Mouse (Mus musculus) small intestine, adult 2 months (tissue): Measurements from ENCODE around the gene Oit3. TPM values are rescaled to one million over a fixed set of nuclear protein-coding genes. Genes with fewer than 3 reads are reported as not detected.
"Not testable (repeated sequence)": the region's sequence is repeated elsewhere in the genome, so short reads cannot be mapped to it uniquely, and the experiment has no call there.

ENCODE experiments used
- H3K27ac ChIP-seq: fragments of 200-500 bp; 2 replicates; pipeline ENCODE4 v1.5.1; 2012; ENCODE audit warnings: low read depth, low read length, control low read depth, inconsistent platforms; ENCODE audit not compliant: insufficient read depth
- H3K27me3 ChIP-seq: fragments of 200-500 bp; 2 replicates; pipeline ENCODE4 v1.6.1; 2012; ENCODE audit warnings: mild to moderate bottlenecking, moderate library complexity, low read length, inconsistent platforms; ENCODE audit not compliant: control insufficient read depth, insufficient read depth
- H3K36me3 ChIP-seq: fragments of 200-500 bp; 2 replicates; pipeline ENCODE4 v1.6.1; 2012; ENCODE audit warnings: mild to moderate bottlenecking, low read length, control low read depth, inconsistent platforms; ENCODE audit not compliant: control insufficient read depth, insufficient read depth
- H3K4me1 ChIP-seq: fragments of 200-500 bp; 2 replicates; pipeline ENCODE4 v1.6.1; 2012; ENCODE audit warnings: low read length, inconsistent platforms, mixed read lengths; ENCODE audit not compliant: control insufficient read depth, insufficient read depth, insufficient read length
- H3K4me3 ChIP-seq: fragments of 200-500 bp; 2 replicates; pipeline ENCODE4 v1.5.1; 2012; ENCODE audit warnings: low read depth, mild to moderate bottlenecking, control low read depth, inconsistent platforms, low read length, moderate library complexity
- CTCF ChIP-seq: fragments of 200-500 bp; IDR thresholded peaks from 2 replicates; pipeline ENCODE4 v1.5.1; 2012; ENCODE audit warnings: low read depth, mild to moderate bottlenecking, control low read depth, inconsistent platforms, low read length, moderate library complexity, mixed read lengths; ENCODE audit not compliant: insufficient replicate concordance, insufficient read length; ENCODE audit errors: extremely low read depth
- POLR2A ChIP-seq: fragments of 200-500 bp; IDR thresholded peaks from 2 replicates; pipeline ENCODE4 v1.6.1; 2012; ENCODE audit warnings: low read depth, mild to moderate bottlenecking, control low read depth, inconsistent platforms, low read length, moderate library complexity
- WGBS: fragments of 180-500 bp; shearing (Covaris S2); methylation state at CpG from one replicate; pipeline ENCODE4 v1.1.7; 2018; 5-methylcytosine and 5-hydroxymethylcytosine counted together
- polyA plus RNA-seq: library from polyadenylated mRNA; depleted of rRNA; stranded (reverse); fragments of >200 nt; gene quantifications from 2 replicates; pipeline ENCODE4 v1.2.3, GENCODE M21; 2012

The Oit3 gene
- polyA plus RNA-seq, 1 experiment: 0.72 TPM

DNA sequence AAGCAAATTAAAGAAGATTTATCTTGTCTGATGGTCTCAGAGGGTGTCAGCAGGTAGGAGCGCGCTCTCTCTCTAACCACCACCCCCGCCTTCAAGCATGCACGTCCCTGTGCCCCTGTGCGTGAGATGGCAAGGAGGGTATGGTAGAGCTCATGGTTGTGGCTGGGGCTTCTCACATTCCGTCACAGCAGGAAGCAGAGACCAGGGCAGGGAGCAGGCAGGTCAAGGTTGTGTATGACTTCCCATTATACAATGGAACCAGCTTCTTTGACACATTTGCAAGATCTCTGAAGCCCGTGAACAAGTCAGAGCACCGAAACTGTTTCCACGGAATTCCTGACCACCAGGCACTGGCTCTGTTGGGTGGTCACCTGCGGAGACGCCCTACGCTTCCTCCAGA lies 31.3 kb downstream of the Oit3 start:
- WGBS: 87% methylated on average over 12 of the region's 12 CpGs
- Histone ChIP-seq H3K36me3 (peaks cover 13% of the 10 kb centered on the region), H3K27ac (no peak overlapping the region), H3K4me1 (peaks cover 4% of the 10 kb centered on the region), H3K27me3 (no peaks in the 10 kb centered on the region), H3K4me3 (no peak overlapping the region)
- TF ChIP-seq CTCF (no peak), POLR2A (no peak)

DNA sequence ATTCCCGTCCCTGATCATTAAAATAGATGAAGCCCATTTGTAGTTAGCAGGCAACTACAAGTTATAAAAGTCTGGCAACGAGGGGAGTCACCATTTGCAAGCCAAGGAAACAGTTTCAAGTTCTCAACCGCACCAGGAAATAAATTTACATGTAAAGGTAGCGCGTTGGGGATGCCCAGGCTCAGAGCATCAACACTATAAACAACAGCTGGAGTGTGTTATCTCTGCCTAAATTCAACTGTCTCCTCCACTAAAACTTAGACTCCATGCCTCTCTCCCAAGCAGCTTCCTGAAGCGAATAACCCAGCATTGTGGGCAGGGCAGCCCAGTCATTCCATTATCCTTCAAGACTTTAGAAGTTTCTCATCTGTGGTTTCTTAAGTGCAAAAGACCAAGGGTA lies 33.1 kb downstream of the Oit3 start:
- H3K27ac ChIP-seq: no peak overlapping the region
- H3K4me1 ChIP-seq: peaks cover 4% of the 10 kb centered on the region
- no peak overlapping the region for H3K4me3 ChIP-seq
- WGBS: 33% methylated on average over 6 of the region's 6 CpGs
- H3K27me3 ChIP-seq: no peaks in the 10 kb centered on the region
- TF ChIP-seq CTCF (no peak), POLR2A (no peak)
- peaks cover 9% of the 10 kb centered on the region for H3K36me3 ChIP-seq

DNA sequence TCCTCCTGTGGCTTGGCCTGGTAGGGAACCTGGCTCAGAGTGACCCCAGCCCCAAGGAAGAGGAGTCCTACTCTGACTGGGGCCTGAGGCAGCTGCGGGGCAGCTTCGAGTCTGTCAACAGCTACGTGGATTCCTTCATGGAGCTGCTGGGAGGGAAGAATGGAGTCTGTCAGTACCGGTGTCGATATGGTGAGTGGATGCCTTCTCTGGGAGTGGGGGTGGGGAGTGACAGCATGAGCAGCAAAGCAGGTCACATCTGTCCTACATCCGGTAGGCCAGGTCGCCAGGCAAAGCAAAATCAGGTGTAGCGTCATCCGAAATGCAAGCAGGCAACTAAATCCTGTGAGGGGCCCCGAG lies 37.8 kb downstream of the Oit3 start:
- H3K4me1 ChIP-seq: peaks cover 4% of the 10 kb centered on the region
- TF ChIP-seq CTCF (no peak), POLR2A (no peak)
- H3K36me3 ChIP-seq: peaks cover 3% of the 10 kb centered on the region; the same call in 1 of the 2 replicates
- H3K27ac ChIP-seq: peak overlapping the region; percentile 89
- 38% methylated on average over 10 of the region's 10 CpGs for WGBS
- H3K4me3 ChIP-seq: peak overlapping the region; percentile 77
- no peaks in the 10 kb centered on the region for H3K27me3 ChIP-seq

DNA sequence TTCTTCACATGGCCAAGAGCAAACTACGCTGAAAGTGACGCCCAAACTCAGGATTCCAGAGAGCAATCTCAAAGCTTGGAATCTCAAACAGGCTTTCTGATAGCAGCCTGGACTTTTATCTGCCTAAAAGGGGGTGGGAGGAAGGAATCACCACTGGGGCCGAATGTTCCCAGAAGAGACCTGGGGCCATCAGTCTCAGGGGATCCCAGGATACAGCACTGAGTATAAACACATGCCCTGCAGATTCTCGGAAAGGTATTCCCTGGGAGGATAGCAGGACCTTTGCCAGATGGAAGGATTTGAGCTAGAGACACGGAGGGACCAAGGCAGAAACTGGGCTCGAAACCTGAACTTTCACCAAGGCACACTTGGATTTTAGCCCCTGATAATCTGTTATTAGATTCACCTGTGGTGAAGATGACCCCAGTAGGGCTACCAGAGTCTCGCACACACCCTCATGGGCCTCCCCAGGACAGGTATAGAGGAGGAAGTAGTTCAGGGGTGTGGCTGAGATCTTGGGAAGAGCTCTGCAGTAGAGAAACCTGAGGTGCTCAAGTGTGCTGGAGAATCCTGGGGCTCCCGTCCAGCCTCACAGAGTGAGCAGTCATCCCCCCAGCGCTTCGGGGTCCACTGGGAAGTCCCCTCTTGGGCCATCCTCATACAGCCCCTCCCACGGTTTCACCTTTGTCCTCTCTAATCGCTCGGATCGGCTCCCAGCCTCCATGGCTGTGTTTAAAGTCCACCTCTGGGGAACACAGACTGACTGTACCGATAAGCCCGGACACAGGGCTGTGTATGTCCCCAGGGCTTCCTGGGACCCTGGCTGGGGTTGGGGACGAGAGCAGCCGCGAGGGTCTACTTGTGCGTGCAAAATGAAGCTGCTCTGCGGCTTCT lies 38.4 kb downstream of the Oit3 start, which contains the start of gene Pla2g12b:
Pla2g12b (plus strand) TSS at position 762 of the 894 bp plus-strand sequence.
- peaks cover 3% of the 10 kb centered on the region; the same call in 1 of the 2 replicates for H3K36me3 ChIP-seq
- no peaks in the 10 kb centered on the region for H3K27me3 ChIP-seq
- H3K27ac ChIP-seq: peak within 1 kb of the TSS; percentile 89
- H3K4me1 ChIP-seq: peaks cover 4% of the 10 kb centered on the region
- TF ChIP-seq CTCF: no peak
- peak; percentile 83 for TF ChIP-seq POLR2A
- peak within 1 kb of the TSS; percentile 77 for H3K4me3 ChIP-seq
- WGBS: 32% methylated on average over 21 of the region's 21 CpGs

DNA sequence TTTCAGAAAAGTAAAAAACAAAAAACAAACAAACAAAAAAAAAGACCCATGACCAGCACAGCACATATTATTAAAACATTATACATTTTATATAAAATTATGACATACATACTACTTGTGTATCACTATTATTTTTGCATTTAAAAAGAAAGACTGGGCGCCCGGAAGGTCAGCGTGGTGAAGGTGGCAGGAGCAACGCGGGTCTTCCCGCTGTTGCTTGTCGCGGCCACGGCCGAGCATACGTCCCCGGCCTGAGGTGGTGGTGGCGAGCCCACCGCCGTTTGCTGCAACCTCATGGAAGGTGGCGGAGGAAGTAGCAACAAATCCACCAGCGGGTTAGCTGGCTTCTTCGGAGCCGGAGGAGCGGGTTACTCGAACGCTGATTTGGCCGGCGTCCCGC lies 46.1 kb downstream of the Oit3 start, which contains the start of gene Gm10273:
Gm10273 (plus strand) TSS at position 172 of the 400 bp plus-strand sequence.
- 95% methylated on average over 13 of the region's 25 CpGs for WGBS
- not testable (repeated sequence) for H3K27me3 ChIP-seq, H3K27ac ChIP-seq, H3K4me3 ChIP-seq, H3K4me1 ChIP-seq, H3K36me3 ChIP-seq

DNA sequence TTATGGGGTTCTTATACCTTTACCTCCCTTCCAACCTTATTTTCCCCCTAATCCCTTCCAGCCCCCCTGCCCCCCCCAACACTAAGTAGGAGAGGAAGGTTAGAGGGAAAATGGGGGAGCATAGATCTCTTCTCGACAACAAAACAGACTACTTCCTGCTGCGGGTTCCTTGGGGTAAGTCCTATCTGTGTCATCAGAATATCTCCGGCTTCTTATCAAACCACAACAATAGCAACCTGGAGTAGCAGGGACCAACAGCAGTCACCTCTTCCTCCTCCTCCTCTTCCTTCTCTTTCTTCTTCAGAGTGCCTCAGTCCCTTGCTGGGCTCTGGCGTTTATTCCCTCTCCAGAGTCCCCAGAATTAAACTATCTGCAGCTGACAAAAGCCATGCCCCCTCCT lies 49.7 kb downstream of the Oit3 start:
- Histone ChIP-seq H3K27me3 (no peaks in the 10 kb centered on the region), H3K4me3 (no peak overlapping the region), H3K4me1 (peaks cover 4% of the 10 kb centered on the region), H3K27ac (no peak overlapping the region), H3K36me3 (no peaks in the 10 kb centered on the region)
- no peak for TF ChIP-seq POLR2A
- 6% methylated on average over 4 of the region's 4 CpGs for WGBS

DNA sequence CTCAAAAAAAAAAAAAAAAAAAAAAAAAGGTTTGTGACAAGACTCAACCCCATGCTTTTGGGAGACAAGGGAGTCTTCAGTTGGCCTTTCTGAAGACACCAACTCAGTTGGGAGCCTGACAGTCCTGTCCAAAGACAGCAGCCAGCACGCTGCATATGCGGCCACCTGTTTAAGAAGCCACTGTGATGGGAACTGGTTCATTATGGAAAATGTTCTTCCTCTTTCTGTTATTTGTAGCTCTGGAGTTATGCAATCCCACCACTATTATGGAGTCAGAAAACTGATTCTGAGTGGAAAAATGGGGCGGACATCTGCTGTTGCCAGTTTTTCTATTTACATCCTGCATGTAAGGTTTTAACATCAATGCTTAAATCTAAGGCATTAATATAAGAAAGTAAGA lies 51.9 kb downstream of the Oit3 start:
- Histone ChIP-seq H3K4me1 (peaks cover 4% of the 10 kb centered on the region), H3K27me3 (no peaks in the 10 kb centered on the region), H3K4me3 (no peak overlapping the region), H3K27ac (no peak overlapping the region), H3K36me3 (no peaks in the 10 kb centered on the region)
- WGBS: 96% methylated on average over 3 of the region's 3 CpGs
- TF ChIP-seq POLR2A (no peak), CTCF (no peak)
